Mouse (Mus musculus) G1E (cell line): ENCODE results near the gene H2-M10.2. TPM values are rescaled to one million over a fixed set of nuclear protein-coding genes. Genes with fewer than 3 reads are reported as not detected.
A peak's percentile ranks its signal among the peaks of the same experiment; 100 is the strongest.

Experiments
- ATAC-seq: 2 replicates; pipeline ENCODE4 v1.8.0; 2016; ENCODE audit warnings: mild to moderate bottlenecking; ENCODE audit not compliant: insufficient number of reproducible peaks, poor library complexity, low FRiP score, severe bottlenecking; ENCODE audit errors: extremely low read depth
- DNase-seq: peaks from one replicate; pipeline ENCODE4 v3.0.0; 2012; ENCODE audit warnings: low spot score
- H3K27me3 ChIP-seq: 2 replicates; pipeline ENCODE4 v1.6.1; 2012; ENCODE audit warnings: mild to moderate bottlenecking, low read length, inconsistent platforms; ENCODE audit not compliant: insufficient read depth
- H3K36me3 ChIP-seq: replicated peaks from 2 replicates; pipeline ENCODE3; 2012; ENCODE audit warnings: mild to moderate bottlenecking, inconsistent platforms
- H3K4me1 ChIP-seq: 2 replicates; pipeline ENCODE4 v1.6.1; 2012; ENCODE audit warnings: low read depth, low read length, inconsistent platforms, mixed read lengths; ENCODE audit not compliant: insufficient read depth
- H3K4me3 ChIP-seq: 2 replicates; pipeline ENCODE4 v1.5.1; 2012; ENCODE audit warnings: low read depth, mild to moderate bottlenecking, inconsistent platforms, low read length, moderate library complexity, mixed read lengths
- H3K9me3 ChIP-seq: replicated peaks from 2 replicates; pipeline ENCODE4 v1.6.1; 2012; ENCODE audit warnings: inconsistent platforms
- CTCF ChIP-seq: IDR thresholded peaks from 2 replicates; pipeline ENCODE4 v1.5.1; 2012; ENCODE audit warnings: low read depth, low read length, inconsistent platforms, mixed read lengths
- GATA1 ChIP-seq: IDR thresholded peaks from 2 replicates; pipeline ENCODE4 v1.6.1; 2012; ENCODE audit warnings: borderline replicate concordance, low read length, inconsistent platforms, mixed read lengths
- GATA2 ChIP-seq: IDR thresholded peaks from 2 replicates; pipeline ENCODE4 v1.6.1; 2012; ENCODE audit warnings: low read depth, low read length, inconsistent platforms, borderline replicate concordance
- POLR2AphosphoS5 ChIP-seq: IDR thresholded peaks from 2 replicates; pipeline ENCODE4 v1.6.1; 2012; ENCODE audit warnings: low read depth, low read length, inconsistent platforms; ENCODE audit not compliant: insufficient replicate concordance
- TAL1 ChIP-seq: conservative IDR thresholded peaks from 2 replicates; pipeline ENCODE4 v1.6.1; 2012; ENCODE audit warnings: low read depth, low read length, inconsistent platforms, mixed read lengths
- polyA plus RNA-seq: library from polyadenylated mRNA; stranded (reverse); fragments of >175 nt; gene quantifications from 2 replicates; pipeline ENCODE4 v1.2.3, GENCODE M21; 2012
- total RNA-seq, 2 experiments: library from RNA; stranded (forward) in 1 of 2; stranded (reverse) in 1 of 2; fragments of 200-1000 nt in 1 of 2; fragments of >200 nt in 1 of 2; fragmentation: Nextera tagmentation in 1 of 2; gene quantifications; 2 replicates each; pipeline ENCODE4 v1.2.3; 2014 to 2017

The H2-M10.2 gene
- total and polyA plus RNA-seq, 3 experiments: not detected

DNA sequence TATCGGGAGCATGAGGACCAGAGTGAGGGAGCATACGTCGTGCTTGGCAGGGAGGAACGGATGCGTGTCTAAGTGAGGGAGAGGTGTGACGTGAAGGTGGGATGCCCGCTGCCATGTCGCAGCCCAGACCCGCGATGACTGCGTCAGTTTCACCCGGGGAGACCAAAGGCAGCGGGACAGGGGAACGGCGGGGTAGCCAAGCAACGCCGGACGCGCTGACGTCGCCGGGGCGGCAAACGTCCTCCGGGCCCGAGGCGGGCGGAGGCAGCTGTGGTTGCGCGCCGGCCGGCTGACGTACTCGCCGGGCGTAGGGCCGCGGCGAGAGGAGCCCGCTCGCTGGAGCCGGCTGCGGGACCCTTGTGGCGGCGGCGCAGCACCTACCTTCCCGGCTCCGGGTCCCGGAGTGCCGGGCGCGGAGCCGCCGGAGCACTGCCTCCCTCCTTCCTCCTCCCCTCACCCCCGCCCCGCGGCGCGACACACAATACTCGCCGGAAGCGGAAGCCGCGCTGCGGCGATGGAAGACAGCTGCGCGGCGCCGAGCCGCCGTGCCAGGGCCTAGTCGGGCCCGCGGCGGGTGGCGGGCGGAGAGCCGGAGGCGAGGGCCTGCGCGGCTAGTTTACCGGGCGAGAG, 15.2 kb downstream of the H2-M10.2 start:
- H3K27me3 ChIP-seq: no peaks in the 10 kb centered on the region
- H3K9me3 ChIP-seq: no peaks in the 10 kb centered on the region
- peak overlapping the region; percentile 98 for H3K4me3 ChIP-seq
- ATAC-seq (peak; percentile 66), DNase-seq (peak; percentile 95)
- H3K4me1 ChIP-seq: peaks cover 42% of the 10 kb centered on the region
- TF ChIP-seq CTCF: no peak
- TF ChIP-seq GATA2: no peak
- TF ChIP-seq TAL1: no peak
- no peak for TF ChIP-seq POLR2AphosphoS5
- TF ChIP-seq GATA1: no peak
- peaks cover 73% of the 10 kb centered on the region for H3K36me3 ChIP-seq

DNA sequence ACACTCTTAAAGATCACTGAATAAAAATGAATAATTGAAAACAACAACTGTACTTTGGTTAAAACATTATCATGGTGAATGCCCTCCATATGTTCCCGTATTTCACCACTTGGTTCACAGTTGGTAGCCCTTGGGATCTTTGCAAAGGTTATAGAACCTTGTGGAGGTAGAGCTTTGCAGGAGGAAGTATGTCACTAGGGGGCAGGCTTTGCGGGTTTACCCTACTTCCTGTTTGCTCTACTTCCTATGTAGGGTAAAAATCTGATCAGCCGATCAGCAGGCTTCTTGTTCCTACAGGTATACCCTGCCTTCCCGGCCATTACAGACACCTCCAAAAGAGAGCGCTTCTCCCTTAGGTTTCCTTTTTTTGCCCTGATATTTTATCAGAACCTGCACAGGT, 20.5 kb downstream of the H2-M10.2 start:
- Histone ChIP-seq H3K36me3 (peaks cover 85% of the 10 kb centered on the region), H3K4me1 (peaks cover 14% of the 10 kb centered on the region), H3K27me3 (no peaks in the 10 kb centered on the region), H3K9me3 (no peaks in the 10 kb centered on the region), H3K4me3 (no peak overlapping the region)
- no peak for TF ChIP-seq CTCF
- TF ChIP-seq GATA1: no peak
- TF ChIP-seq GATA2: no peak
- TF ChIP-seq TAL1: no peak
- no peak for TF ChIP-seq POLR2AphosphoS5
- DNase-seq: peak; percentile 19
- no peak for ATAC-seq

DNA sequence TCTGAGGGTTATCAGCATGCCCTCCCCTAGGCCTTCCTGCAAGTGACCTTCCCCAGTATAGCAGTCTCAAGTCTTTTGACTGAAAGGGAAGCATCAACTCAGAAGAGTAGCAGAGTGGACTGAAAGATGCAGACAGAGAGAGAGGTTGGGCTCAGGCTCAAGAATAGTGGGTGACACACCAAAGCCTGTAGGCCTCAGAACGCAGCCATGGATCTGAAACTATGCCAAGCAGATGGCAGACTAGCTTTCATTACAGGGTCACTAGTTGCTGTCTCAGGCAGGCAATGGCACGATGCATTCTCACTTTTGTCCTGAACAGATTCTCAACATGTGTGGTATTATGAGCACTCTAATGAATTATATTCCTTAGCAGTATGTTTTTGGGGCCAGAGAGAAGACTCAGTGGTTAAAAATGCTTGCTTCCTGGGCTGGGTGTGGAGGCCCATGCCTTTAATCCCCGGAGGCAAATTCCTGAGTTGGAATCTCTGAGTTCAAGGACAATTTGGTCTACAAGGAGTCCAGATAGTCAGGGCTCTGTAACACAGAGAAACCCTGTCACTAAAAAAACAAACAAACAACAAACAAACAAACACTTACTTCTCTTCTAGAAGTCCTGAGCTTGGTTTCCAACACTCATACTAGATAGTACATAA, 21.9 kb downstream of the H2-M10.2 start:
- DNase-seq (no peak), ATAC-seq (no peak)
- Histone ChIP-seq H3K27me3 (no peaks in the 10 kb centered on the region), H3K9me3 (no peaks in the 10 kb centered on the region), H3K4me1 (peaks cover 3% of the 10 kb centered on the region; the same call in 1 of the 2 replicates), H3K4me3 (no peak overlapping the region), H3K36me3 (peaks cover 96% of the 10 kb centered on the region)
- TF ChIP-seq TAL1 (no peak), POLR2AphosphoS5 (no peak), GATA2 (no peak), GATA1 (no peak), CTCF (no peak)

DNA sequence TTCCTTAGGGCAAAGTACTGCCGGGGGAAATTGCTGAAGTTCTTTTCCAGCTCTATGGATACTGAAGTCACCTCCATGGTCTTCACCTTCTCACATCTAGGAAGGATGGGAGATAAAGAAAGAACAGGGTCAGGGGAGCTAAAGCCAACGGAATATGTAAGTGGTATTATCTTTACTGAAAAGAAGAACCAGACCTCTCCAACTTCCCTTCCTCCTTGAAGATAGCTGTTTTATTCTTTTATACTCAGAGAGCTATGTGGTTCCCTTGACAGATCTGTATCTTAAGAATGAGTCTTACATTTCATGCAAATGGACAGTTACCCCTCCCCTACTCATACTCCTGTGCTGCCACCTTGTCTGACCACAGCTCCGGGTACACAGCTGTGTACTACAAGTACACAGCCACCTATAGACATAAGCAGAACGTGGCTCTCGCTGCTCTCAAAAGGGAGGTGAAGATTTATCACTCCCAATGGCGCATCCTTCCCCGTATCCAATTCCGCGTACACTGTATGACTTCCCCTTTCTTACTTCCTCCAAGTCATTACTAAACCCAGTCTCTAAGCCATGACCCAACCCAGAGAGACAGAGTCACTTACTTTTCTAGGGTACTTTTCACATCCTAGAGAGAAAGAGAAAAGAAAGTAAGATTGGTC, 24.7 kb downstream of the H2-M10.2 start:
- no peak for TF ChIP-seq CTCF
- TF ChIP-seq GATA1: no peak
- no peak for TF ChIP-seq GATA2
- TF ChIP-seq POLR2AphosphoS5: no peak
- no peak for TF ChIP-seq TAL1
- Histone ChIP-seq H3K4me1 (peaks cover 9% of the 10 kb centered on the region), H3K36me3 (peaks cover 83% of the 10 kb centered on the region), H3K9me3 (no peaks in the 10 kb centered on the region), H3K4me3 (no peak overlapping the region), H3K27me3 (no peaks in the 10 kb centered on the region)
- ATAC-seq (no peak), DNase-seq (no peak)

DNA sequence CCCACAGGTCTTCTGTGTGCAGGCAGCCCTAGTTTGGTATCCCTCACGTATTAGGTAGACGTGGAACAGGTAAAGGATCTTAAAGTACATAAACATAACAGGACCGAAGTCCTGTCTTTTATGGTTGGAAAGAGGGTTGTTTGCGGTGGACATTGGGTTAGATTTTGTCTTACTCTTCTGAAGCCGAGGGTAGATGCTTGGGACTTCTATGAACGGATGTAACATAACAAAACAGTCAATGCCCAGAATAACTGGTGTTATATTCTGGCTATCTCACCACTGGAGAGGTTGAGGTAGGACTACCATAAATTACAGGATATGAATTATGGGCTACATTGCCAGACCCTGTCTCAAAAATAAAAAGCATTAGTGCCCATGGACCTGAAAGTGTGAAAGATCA, 28.3 kb downstream of the H2-M10.2 start, which contains the start of gene Rpp21:
Rpp21 (minus strand) TSS at position 101 of the 400 bp plus-strand sequence.
- Histone ChIP-seq H3K4me3 (peak within 1 kb of the TSS; percentile 89), H3K9me3 (no peaks in the 10 kb centered on the region), H3K27me3 (no peaks in the 10 kb centered on the region), H3K36me3 (peaks cover 69% of the 10 kb centered on the region), H3K4me1 (peaks cover 13% of the 10 kb centered on the region)
- ATAC-seq (no peak), DNase-seq (no peak)
- no peak for TF ChIP-seq CTCF
- TF ChIP-seq GATA1: no peak
- no peak for TF ChIP-seq TAL1
- no peak for TF ChIP-seq POLR2AphosphoS5
- TF ChIP-seq GATA2: no peak
